Mouse (Mus musculus) hindbrain, embryonic 10.5 days (tissue): ENCODE data around the gene Prkcd. TPM values are rescaled to one million over a fixed set of nuclear protein-coding genes. Genes with fewer than 3 reads are reported as not detected.

Experiments used
- DNase-seq: peaks from one replicate; pipeline ENCODE4 v3.0.0-alpha.2; 2017; ENCODE audit warnings: low spot score
- H3K27ac ChIP-seq: fragments of 300-500 bp; sonication (generic); 2 replicates; pipeline ENCODE4 v1.5.1; 2016; ENCODE audit warnings: mild to moderate bottlenecking, moderate library complexity
- H3K27me3 ChIP-seq: fragments of 300-500 bp; sonication (generic); 2 replicates; pipeline ENCODE4 v1.6.1; 2016; ENCODE audit warnings: mild to moderate bottlenecking; ENCODE audit not compliant: poor library complexity, insufficient read depth, severe bottlenecking
- H3K36me3 ChIP-seq: fragments of 300-500 bp; sonication (generic); 2 replicates; pipeline ENCODE4 v1.6.1; 2016; ENCODE audit warnings: mild to moderate bottlenecking, moderate library complexity
- H3K4me1 ChIP-seq: fragments of 300-500 bp; sonication (generic); replicated peaks from 2 replicates; pipeline ENCODE4 v1.6.1; 2016; ENCODE audit warnings: mild to moderate bottlenecking
- H3K4me3 ChIP-seq: fragments of 300-500 bp; sonication (generic); 2 replicates; pipeline ENCODE4 v1.5.1; 2016; ENCODE audit warnings: mild to moderate bottlenecking, moderate library complexity
- H3K9me3 ChIP-seq: fragments of 300-500 bp; sonication (generic); 2 replicates; pipeline ENCODE4 v1.6.1; 2016; ENCODE audit warnings: mild to moderate bottlenecking, moderate library complexity
- WGBS: fragments of 180-500 bp; shearing (Covaris S2); methylation state at CpG from one replicate; pipeline ENCODE4 v1.1.7; 2016; 5-methylcytosine and 5-hydroxymethylcytosine counted together
- polyA plus RNA-seq: library from polyadenylated mRNA; unstranded; fragments of >200 nt; fragmentation: Nextera tagmentation; extraction: Ambion mirVana; gene quantifications from 2 replicates; pipeline ENCODE4 v1.2.1, GENCODE M21; 2016

Gene Prkcd
- polyA plus RNA-seq, 1 experiment from 2014 or later, result 35.4 TPM

DNA sequence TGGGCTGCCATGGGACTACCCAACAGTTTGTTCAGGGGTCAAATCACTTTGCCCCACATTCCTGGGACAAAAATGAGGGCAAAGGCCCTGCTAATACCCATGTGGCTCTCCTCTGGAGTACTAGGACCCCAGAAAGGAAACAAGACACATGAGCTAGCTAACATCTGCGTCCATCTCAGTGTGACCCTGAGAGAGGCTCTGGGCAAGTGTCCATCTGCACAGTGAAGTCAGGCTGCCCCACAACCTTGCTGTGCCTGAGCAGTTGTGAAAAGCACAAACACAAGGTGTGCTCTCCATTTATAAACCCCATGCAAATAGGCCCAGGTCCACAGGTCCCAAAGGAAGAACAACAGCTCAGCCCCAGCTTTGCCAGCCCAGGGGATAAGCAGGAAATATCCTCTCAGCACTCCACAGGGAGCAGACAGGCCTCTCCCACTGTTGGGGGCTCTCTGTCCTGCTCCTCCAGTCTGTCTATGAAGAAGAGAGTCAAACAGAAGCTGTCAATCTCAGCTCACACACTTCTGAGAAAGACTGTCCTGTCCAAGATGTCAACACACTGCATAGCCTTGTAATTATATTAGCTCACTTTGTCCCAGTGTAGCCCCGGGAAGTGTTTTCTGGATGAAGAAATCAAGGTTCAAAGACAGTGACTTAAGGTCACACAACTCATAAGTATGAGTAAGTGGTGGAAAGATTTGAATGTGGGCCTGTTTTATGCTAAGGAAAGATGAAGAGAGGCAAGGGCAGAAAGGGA is 12.9 kb downstream of the Prkcd start:
- peaks cover 30% of the 10 kb centered on the region for H3K4me1 ChIP-seq
- H3K36me3 ChIP-seq, result peaks cover 12% of the 10 kb centered on the region; the same call in 1 of the 2 replicates
- DNase-seq, result no peak
- no peaks in the 10 kb centered on the region for H3K9me3 ChIP-seq
- 80% methylated on average over 2 of the region's 2 CpGs for WGBS
- peak overlapping the region; percentile 19; the same call in 1 of the 2 replicates for H3K27ac ChIP-seq
- H3K4me3 ChIP-seq, result no peak overlapping the region
- H3K27me3 ChIP-seq, result no peaks in the 10 kb centered on the region

DNA sequence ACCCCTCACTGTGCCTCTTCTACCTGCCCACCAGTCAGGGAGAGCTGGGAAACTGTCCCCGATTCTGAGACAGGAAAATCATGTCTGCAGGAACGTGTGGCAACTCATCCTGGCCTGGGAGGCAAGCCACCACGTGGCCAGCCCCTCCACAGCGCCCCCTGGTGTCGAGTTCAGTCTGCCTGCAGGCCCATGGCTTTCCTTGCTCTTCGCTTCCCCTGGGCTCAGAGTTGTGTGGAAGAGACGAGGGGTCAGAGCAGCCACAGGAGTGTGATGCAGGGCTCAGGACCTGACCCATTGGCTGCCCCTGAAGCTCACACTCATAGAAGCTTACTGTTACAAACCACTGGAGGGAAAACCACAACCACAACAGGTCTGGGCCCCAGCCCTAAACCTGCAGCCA is 13.5 kb downstream of the Prkcd start:
- H3K9me3 ChIP-seq, result no peaks in the 10 kb centered on the region
- no peaks in the 10 kb centered on the region for H3K27me3 ChIP-seq
- no peak overlapping the region for H3K4me3 ChIP-seq
- peak; percentile 83 for DNase-seq
- WGBS, result 17% methylated on average over 7 of the region's 7 CpGs
- peaks cover 16% of the 10 kb centered on the region for H3K36me3 ChIP-seq
- H3K27ac ChIP-seq, result peak overlapping the region; percentile 19; the same call in 1 of the 2 replicates
- H3K4me1 ChIP-seq, result peaks cover 31% of the 10 kb centered on the region

DNA sequence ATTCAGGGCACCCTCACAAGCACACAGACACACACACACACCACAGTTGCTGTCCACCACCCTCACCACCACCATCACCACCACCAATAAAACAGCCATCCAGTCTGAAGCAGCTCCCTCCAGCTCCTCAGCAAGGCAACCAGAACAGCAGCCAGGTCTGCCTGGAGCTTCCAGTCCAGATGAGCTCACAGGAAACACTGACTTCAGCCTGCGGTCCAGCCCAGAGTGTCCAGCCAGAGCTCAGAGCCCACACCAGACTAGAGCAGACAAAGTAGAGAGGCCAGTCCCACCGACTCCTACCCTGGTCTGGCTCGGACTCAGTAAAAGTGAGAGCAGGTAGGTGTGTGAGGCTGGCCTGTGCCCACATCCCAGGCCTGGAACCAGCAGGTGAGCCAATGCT is 15.1 kb downstream of the Prkcd start:
- Histone ChIP-seq H3K9me3 (no peaks in the 10 kb centered on the region), H3K36me3 (peaks cover 22% of the 10 kb centered on the region), H3K27me3 (no peaks in the 10 kb centered on the region), H3K4me1 (peaks cover 33% of the 10 kb centered on the region), H3K4me3 (no peak overlapping the region), H3K27ac (peak overlapping the region; percentile 62; the same call in 1 of the 2 replicates)
- WGBS, result 86% methylated on average over 3 of the region's 3 CpGs
- DNase-seq, result no peak

DNA sequence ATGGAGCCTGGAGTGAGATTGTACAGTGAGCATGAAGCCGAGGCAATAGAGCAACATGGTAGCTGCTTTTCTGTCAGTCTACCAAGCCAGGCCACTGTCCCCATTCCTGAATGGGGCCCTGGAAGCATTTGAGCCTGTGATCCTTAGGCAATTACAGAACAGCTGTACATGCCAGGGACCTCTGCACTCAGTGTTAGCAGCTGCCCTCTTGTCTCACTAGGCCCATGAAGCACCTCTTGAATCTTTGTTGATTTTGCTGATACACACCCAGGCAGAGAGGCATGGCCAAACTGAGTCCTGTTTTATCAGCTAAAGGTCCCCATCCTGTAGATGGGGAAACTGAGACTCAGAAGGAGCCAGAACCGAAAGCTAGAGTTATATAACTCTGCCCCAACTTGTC is 15.7 kb downstream of the Prkcd start:
- peaks cover 33% of the 10 kb centered on the region for H3K4me1 ChIP-seq
- no peak overlapping the region for H3K4me3 ChIP-seq
- DNase-seq, result no peak
- H3K36me3 ChIP-seq, result peaks cover 28% of the 10 kb centered on the region
- H3K9me3 ChIP-seq, result no peaks in the 10 kb centered on the region
- no peak overlapping the region for H3K27ac ChIP-seq
- WGBS, result 63% methylated on average over 2 of the region's 2 CpGs
- no peaks in the 10 kb centered on the region for H3K27me3 ChIP-seq

DNA sequence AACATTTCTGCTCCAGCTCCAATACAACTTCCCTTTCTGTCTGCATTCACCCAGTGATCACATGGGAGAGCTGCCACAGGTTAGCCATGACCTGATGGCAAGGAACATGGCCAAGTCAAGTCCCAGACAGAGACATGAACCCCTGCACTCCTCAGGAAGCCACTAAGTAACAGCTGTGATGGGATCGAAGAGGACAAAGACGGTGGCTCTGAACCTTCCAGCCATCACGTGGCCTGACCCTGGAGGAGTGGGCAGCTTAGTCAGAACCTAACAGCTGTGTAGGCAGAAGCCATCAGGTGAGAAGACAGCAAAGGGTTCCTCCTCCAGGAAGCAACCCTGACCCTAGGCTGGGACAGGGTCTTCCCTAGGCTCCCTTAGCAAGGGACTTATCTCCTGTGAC is 16.5 kb downstream of the Prkcd start:
- 89% methylated on average over 3 of the region's 3 CpGs for WGBS

DNA sequence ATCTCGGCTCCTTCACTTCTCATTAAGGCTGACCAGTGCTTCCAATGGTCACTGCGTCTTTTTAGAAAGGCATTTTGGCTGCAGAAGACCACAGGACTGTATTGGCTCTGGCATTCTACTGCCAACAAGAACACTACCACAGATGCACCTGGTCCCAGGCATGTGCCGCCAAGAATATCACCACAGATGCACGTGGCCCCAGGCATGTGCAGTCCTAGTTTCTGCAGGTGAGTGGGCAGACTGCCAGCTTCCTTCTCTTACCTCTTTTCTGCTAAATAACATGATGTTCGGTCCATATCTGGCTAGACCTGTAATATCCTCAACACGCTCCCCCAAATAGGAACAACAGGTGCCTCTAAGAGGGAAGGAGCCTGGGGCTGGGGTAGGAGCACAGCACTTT is 17.8 kb downstream of the Prkcd start:
- Histone ChIP-seq H3K9me3 (no peaks in the 10 kb centered on the region), H3K27ac (no peak overlapping the region), H3K36me3 (peaks cover 28% of the 10 kb centered on the region), H3K4me1 (peaks cover 30% of the 10 kb centered on the region), H3K4me3 (no peak overlapping the region), H3K27me3 (no peaks in the 10 kb centered on the region)
- 90% methylated on average over 6 of the region's 6 CpGs for WGBS
- no peak for DNase-seq

More for the DNA sequence above, 16.5 kb downstream of the Prkcd start:
- H3K27me3 ChIP-seq, result no peaks in the 10 kb centered on the region
- H3K27ac ChIP-seq, result no peak overlapping the region
- no peaks in the 10 kb centered on the region for H3K9me3 ChIP-seq
- no peak for DNase-seq
- H3K4me3 ChIP-seq, result no peak overlapping the region
- H3K36me3 ChIP-seq, result peaks cover 28% of the 10 kb centered on the region
- H3K4me1 ChIP-seq, result peaks cover 30% of the 10 kb centered on the region

DNA sequence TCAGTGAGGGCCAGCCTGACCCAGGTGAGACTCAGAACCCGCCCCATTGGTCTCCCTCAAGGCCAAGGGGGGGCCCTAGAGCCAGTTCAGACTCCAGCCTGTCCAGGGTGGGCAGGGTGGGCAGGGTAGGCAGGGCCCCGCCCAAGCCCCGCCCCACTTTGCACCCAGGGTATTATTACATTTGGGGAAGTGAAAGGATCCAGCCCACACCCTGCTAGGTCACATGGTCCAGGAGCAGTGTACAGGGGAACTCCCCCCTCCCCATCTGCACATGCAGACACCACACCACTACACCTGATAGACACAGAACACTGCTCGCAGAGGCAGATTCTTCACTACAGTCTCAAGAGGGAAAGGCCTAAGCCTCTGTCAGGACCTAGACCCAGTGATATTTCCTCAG is 18.3 kb downstream of the Prkcd start:
- Histone ChIP-seq H3K4me1 (peaks cover 26% of the 10 kb centered on the region), H3K4me3 (no peak overlapping the region), H3K36me3 (peaks cover 29% of the 10 kb centered on the region), H3K27ac (no peak overlapping the region), H3K9me3 (no peaks in the 10 kb centered on the region), H3K27me3 (no peaks in the 10 kb centered on the region)
- WGBS, result 81% methylated on average over 4 of the region's 4 CpGs
- no peak for DNase-seq

DNA sequence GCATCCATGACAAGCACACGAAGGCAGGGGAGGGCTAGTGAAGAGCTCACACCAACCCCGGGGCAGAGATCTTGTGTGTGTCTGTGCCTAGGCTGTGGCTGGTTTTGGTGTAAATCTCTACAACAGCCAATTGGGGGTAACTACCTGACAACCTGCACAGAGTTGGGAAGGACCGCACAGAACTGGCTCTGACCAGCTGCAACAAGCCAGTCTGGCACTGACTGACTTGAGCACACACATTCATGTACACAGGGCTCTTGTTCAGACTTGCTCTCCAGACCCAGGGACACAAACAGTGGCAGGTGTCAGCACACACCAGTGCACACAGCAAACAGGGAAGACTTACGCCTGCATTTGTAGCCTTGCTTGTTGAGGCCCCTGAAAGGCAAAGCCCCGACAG is 19.2 kb downstream of the Prkcd start:
- Histone ChIP-seq H3K27ac (no peak overlapping the region), H3K4me1 (peaks cover 20% of the 10 kb centered on the region), H3K4me3 (no peak overlapping the region), H3K27me3 (no peaks in the 10 kb centered on the region), H3K36me3 (peaks cover 38% of the 10 kb centered on the region), H3K9me3 (no peaks in the 10 kb centered on the region)
- WGBS, result 89% methylated on average over 5 of the region's 5 CpGs
- no peak for DNase-seq

DNA sequence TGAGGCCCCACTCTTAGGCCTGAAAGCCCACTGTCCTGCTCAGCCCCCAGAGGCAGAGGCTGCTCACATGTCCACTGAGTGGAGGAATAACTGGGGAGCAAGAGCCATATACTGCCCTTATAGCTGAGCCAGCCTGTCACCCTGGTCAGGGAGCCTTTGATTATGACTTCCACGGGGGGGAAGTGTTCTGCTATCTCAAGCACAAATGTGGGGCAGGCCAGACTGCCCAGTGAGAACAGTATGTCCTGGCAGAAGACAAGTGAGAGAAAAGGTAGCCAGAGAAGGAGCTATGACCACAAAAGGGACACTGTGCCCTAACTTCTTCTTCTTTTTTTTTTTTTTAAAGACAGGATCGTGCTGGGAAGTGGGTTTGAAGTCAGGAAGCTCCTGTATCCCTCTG is 28.9 kb downstream of the Prkcd start:
- 79% methylated on average over 2 of the region's 2 CpGs for WGBS

DNA sequence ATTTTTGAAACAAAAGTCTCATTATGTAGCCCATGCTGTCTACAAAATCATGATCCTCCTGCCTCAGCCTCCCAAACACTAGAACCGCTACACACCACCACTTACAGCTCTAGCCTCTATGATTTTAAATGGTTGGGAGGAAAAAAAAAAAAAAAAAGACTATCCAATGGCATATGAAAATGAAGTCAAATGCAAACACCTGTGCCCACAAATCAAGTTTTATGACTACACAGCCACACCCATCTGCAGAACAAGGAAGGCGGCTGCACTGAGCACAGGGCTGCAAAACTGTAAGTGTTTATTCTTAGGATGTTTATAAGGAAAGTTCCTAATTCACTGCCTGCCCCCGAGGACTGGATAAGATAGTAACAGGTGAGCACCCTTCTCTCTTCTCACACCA is 29.6 kb downstream of the Prkcd start:
- no peak overlapping the region for H3K27ac ChIP-seq
- DNase-seq, result no peak
- H3K9me3 ChIP-seq, result no peaks in the 10 kb centered on the region
- 90% methylated on average over 3 of the region's 3 CpGs for WGBS
- peaks cover 27% of the 10 kb centered on the region for H3K4me1 ChIP-seq
- peaks cover 36% of the 10 kb centered on the region for H3K36me3 ChIP-seq
- H3K4me3 ChIP-seq, result no peak overlapping the region
- H3K27me3 ChIP-seq, result 0 out of 2 replicates have a peak, but pooled peaks cover 3% of the 10 kb centered on the region

More for the DNA sequence above, 28.9 kb downstream of the Prkcd start:
- Histone ChIP-seq H3K27ac (no peak overlapping the region; the same call in 1 of the 2 replicates), H3K9me3 (no peaks in the 10 kb centered on the region), H3K27me3 (no peaks in the 10 kb centered on the region), H3K36me3 (peaks cover 43% of the 10 kb centered on the region), H3K4me3 (no peak overlapping the region), H3K4me1 (peaks cover 24% of the 10 kb centered on the region)
- no peak for DNase-seq

DNA sequence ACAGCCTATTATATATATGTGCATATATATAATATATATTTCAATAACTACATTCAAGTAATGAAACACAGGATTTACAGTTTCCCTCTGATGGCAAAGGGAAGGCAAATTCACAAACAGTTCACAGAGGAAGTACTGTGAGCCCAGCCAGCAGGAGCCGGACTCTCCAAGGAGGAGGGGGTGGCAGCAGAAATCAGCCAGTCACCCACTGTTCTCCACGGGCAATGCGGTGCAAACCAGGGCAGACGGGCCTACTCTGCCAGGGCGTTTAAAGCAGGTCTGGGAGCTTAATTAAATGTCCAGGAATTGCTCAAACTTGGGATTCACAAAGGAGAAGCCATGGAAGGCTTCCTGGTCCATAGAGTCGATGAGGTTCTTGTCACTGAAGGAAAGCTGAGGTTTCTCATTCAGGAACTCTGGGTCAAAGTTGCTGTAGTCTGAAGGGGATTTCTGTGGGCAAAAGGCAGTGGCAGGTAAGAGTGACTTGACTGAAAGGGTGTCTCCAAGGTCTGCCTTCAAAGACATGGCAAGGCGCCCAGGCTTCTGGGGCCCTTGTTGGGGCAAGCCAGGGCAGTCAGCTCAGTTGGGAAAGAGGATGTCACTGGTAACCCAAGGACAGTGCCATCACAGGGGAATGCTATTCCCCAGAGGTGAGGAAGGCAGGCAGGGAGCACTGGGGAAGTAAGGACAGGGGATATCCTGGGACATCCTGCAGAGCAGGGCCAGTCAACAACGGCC is 30.3 kb downstream of the Prkcd start:
- Histone ChIP-seq H3K36me3 (peaks cover 29% of the 10 kb centered on the region), H3K27me3 (0 out of 2 replicates have a peak, but pooled peaks cover 3% of the 10 kb centered on the region), H3K4me3 (no peak overlapping the region), H3K27ac (peak overlapping the region; percentile 23; the same call in 1 of the 2 replicates), H3K9me3 (no peaks in the 10 kb centered on the region), H3K4me1 (peaks cover 33% of the 10 kb centered on the region)
- no peak for DNase-seq
- 89% methylated on average over 8 of the region's 8 CpGs for WGBS

DNA sequence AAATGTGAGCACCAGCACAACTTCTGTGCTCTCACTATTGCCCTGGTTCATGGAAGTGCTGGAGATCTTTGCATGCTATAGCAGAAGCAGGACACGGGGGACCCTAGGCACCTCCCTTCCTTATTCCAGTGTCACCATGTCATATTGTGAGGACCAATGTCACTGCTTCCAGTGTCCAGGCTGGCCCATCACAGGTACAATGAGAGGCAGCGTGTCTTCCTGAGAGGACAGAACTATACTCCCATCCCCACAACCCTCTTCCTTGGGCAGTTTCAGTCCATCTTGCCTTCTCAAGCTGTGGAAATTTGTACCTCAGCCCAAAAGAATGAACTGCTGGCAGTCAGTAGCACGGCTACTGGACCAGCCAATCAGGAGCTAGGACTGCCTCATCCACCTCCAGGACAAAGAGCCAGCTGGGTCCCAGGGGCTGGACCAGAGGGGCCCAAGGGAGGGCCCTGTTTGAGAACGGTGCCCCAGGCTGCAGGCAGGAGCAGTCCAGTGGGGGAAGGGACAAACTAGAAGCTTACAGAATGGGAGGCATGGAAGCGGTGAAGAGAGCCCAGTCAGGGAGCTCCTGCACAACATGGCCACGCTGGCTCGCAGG is 31.8 kb downstream of the Prkcd start:
- H3K9me3 ChIP-seq, result no peaks in the 10 kb centered on the region
- peaks cover 17% of the 10 kb centered on the region for H3K36me3 ChIP-seq
- peak overlapping the region; percentile 91 for H3K27ac ChIP-seq
- WGBS, result 33% methylated on average over 7 of the region's 7 CpGs
- peak; percentile 79 for DNase-seq
- peaks cover 47% of the 10 kb centered on the region for H3K4me1 ChIP-seq
- 0 out of 2 replicates have a peak, but pooled peaks cover 3% of the 10 kb centered on the region for H3K27me3 ChIP-seq
- H3K4me3 ChIP-seq, result peak overlapping the region; percentile 30
